Mouse (Mus musculus): Measurements from ENCODE around the gene Prss29.

The Prss29 gene

GRCm38 (mm10) chr17:25345462-25345861 is 27.0 kb downstream of the Prss29 start, which contains the start of gene Tpsab1:
TSS of gene Tpsab1 (minus strand) at chr17:25345562.
- DNase-seq (ENCODE audit: low spot score in 2 of 2) = no peak

GRCm38 (mm10) chr17:25361291-25361690 is 42.8 kb downstream of the Prss29 start:
- DNase-seq (ENCODE audit: low spot score in 2 of 2) = no peak

GRCm38 (mm10) chr17:25363726-25364125 is 45.3 kb downstream of the Prss29 start:
- no peak for DNase-seq (ENCODE audit: low spot score in 2 of 2)

- no peak for DNase-seq (ENCODE audit: low spot score in 2 of 2)
Observed at GRCm38 (mm10) chr17:25366005-25366404, 47.6 kb downstream of the Prss29 start, which contains the start of gene Tpsb2. TSS of gene Tpsb2 (plus strand) at chr17:25366305.

GRCm38 (mm10) chr17:25368973-25369372 is 50.5 kb downstream of the Prss29 start, which contains the start of gene Tpsg1:
TSS of gene Tpsg1 (plus strand) at chr17:25369273.
- no peak for DNase-seq (ENCODE audit: low spot score in 2 of 2)

Data from urinary bladder, postnatal 4 days (tissue).